Mouse (Mus musculus) neural tube, embryonic 12.5 days (tissue): ENCODE measurements around the gene Pou2f2. TPM values are rescaled to one million over a fixed set of nuclear protein-coding genes. Genes with fewer than 3 reads are reported as not detected.

Experiments
- ATAC-seq: fragments of 200-750 bp; cut with Nextera tagmentation; 2 replicates; pipeline ENCODE4 v1.8.0; 2017; ENCODE audit warnings: low read depth, mild to moderate bottlenecking, moderate TSS enrichment, moderate library complexity; ENCODE audit not compliant: low FRiP score
- H3K27ac ChIP-seq: fragments of 300-500 bp; sonication (generic); 2 replicates; pipeline ENCODE4 v1.5.1; 2016
- H3K27me3 ChIP-seq: fragments of 300-500 bp; sonication (generic); replicated peaks from 2 replicates; pipeline ENCODE4 v1.6.1; 2016; ENCODE audit warnings: mild to moderate bottlenecking
- H3K36me3 ChIP-seq: fragments of 300-500 bp; sonication (generic); 2 replicates; pipeline ENCODE4 v1.6.1; 2016; ENCODE audit warnings: mild to moderate bottlenecking
- H3K4me1 ChIP-seq: fragments of 300-500 bp; sonication (generic); 2 replicates; pipeline ENCODE4 v1.6.1; 2016
- H3K4me2 ChIP-seq: fragments of 300-500 bp; sonication (generic); replicated peaks from 2 replicates; pipeline ENCODE4 v1.6.1; 2016; ENCODE audit warnings: mild to moderate bottlenecking
- H3K4me3 ChIP-seq: fragments of 300-500 bp; sonication (generic); 2 replicates; pipeline ENCODE4 v1.5.1; 2016
- H3K9ac ChIP-seq: fragments of 300-500 bp; sonication (generic); 2 replicates; pipeline ENCODE4 v1.6.1; 2016; ENCODE audit warnings: mild to moderate bottlenecking
- H3K9me3 ChIP-seq: fragments of 300-500 bp; sonication (generic); 2 replicates; pipeline ENCODE4 v1.6.1; 2016; ENCODE audit warnings: mild to moderate bottlenecking
- WGBS: fragments of 180-500 bp; shearing (Covaris S2); methylation state at CpG from one replicate; pipeline ENCODE4 v1.1.7; 2016; 5-methylcytosine and 5-hydroxymethylcytosine counted together
- polyA plus RNA-seq: library from polyadenylated mRNA; unstranded; fragments of >200 nt; fragmentation: Nextera tagmentation; extraction: Ambion mirVana; gene quantifications from 2 replicates; pipeline ENCODE4 v1.2.1, GENCODE M21; 2016

The Pou2f2 gene
- polyA plus RNA-seq: 28.1 and 32.6 TPM in 2 replicates

- peak within 1 kb of the TSS; percentile 62 for H3K4me3 ChIP-seq
- peak within 1 kb of the TSS; percentile 72 for H3K4me2 ChIP-seq
- H3K27ac ChIP-seq: peak within 1 kb of the TSS; percentile 93
- peak within 1 kb of the TSS; percentile 90 for H3K9ac ChIP-seq
- peak; percentile 88 for ATAC-seq
- no peaks in the 10 kb centered on the region for H3K9me3 ChIP-seq
- H3K4me1 ChIP-seq: peaks cover 47% of the 10 kb centered on the region
- H3K27me3 ChIP-seq: peaks cover 52% of the 10 kb centered on the region
- 1% methylated on average over 33 of the region's 56 CpGs for WGBS
- no peaks in the 10 kb centered on the region for H3K36me3 ChIP-seq
Observed at GRCm38 (mm10) chr7:25179606-25180161, at the start of gene Pou2f2. Gene Pou2f2, minus strand, starts transcription at chr7:25179726.

- 88% methylated on average over 1 of the region's 1 CpGs for WGBS
- Histone ChIP-seq H3K4me3 (no peak overlapping the region), H3K9me3 (no peaks in the 10 kb centered on the region), H3K27ac (no peak overlapping the region), H3K9ac (no peak overlapping the region), H3K4me2 (no peak overlapping the region), H3K27me3 (no peaks in the 10 kb centered on the region), H3K36me3 (peaks cover 93% of the 10 kb centered on the region), H3K4me1 (0 out of 2 replicates have a peak, but pooled peaks cover 3% of the 10 kb centered on the region)
- no peak for ATAC-seq
Observed at GRCm38 (mm10) chr7:25227523-25228300, 48.2 kb upstream of the Pou2f2 start.

GRCm38 (mm10) chr7:25222275-25222967, 42.9 kb upstream of the Pou2f2 start:
- H3K9me3 ChIP-seq: no peaks in the 10 kb centered on the region
- H3K4me3 ChIP-seq: peak overlapping the region; percentile 49; the same call in 1 of the 2 replicates
- ATAC-seq: no peak
- 92% methylated on average over 10 of the region's 10 CpGs for WGBS
- H3K36me3 ChIP-seq: peaks cover 40% of the 10 kb centered on the region
- H3K9ac ChIP-seq: 0 out of 2 replicates have a peak overlapping the region, but pooled peaks have one; percentile 54
- no peaks in the 10 kb centered on the region for H3K27me3 ChIP-seq
- H3K4me1 ChIP-seq: peaks cover 35% of the 10 kb centered on the region
- peak overlapping the region; percentile 98 for H3K4me2 ChIP-seq
- no peak overlapping the region for H3K27ac ChIP-seq

DNA sequence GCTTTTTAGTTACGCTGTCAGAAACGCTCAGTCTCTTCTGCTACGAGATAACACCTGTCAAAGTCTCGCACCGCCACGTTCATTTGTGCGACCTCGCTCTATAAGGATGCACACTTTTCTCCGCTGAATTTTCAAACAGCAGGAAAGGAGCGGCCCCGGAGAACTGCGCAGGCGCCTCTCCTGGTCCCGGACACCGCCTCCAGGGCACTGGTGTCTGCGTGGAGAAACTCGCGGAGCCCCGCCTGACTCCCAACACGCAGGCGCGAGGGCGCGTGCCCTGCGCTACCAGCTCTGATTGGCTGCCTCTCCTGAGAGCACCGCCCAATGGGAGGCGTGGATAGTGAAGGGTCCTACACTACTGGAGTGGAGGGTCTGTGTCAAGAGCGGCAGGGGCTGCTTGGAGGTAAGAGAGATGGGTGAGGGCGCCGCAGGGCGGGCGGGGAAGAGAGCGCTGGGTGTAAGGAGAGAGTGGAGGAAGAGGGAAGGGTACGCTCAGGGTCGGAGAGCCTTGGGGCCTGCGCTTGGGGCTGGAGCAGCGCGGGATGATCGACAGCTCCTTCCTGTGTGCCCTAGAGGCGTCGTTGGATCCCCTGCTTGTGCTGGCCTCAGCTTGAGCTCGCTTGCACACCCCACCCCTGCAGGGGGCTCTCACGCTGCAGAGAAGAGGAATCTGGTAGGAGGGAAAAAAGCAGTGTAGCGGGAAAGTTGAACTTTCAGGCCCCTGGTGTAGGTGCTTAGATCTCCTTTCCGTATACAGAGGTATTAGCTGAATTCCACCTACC, 41.8 kb upstream of the Pou2f2 start, which contains the start of gene Zfp526:
Gene Zfp526 (plus strand): TSS at position 324 of the 782 bp plus-strand sequence.
- WGBS: under 1% methylated on average over 45 of the region's 45 CpGs
- Histone ChIP-seq H3K9ac (peak within 1 kb of the TSS; percentile 54), H3K4me3 (peak within 1 kb of the TSS; percentile 49), H3K4me2 (peak within 1 kb of the TSS; percentile 98), H3K9me3 (no peaks in the 10 kb centered on the region), H3K27me3 (no peaks in the 10 kb centered on the region), H3K36me3 (peaks cover 29% of the 10 kb centered on the region), H3K4me1 (peaks cover 35% of the 10 kb centered on the region), H3K27ac (peak within 1 kb of the TSS; percentile 4; the same call in 1 of the 2 replicates)
- ATAC-seq: peak; percentile 93

GRCm38 (mm10) chr7:25220457-25221101, 41.1 kb upstream of the Pou2f2 start, which contains the start of gene Dedd2:
Gene Dedd2, minus strand, starts transcription at chr7:25220615.
- no peak for ATAC-seq
- WGBS: 10% methylated on average over 20 of the region's 20 CpGs

GRCm38 (mm10) chr7:25219756-25220456, 40.4 kb upstream of the Pou2f2 start:
- Histone ChIP-seq H3K27ac (no peak overlapping the region; the same call in 1 of the 2 replicates), H3K9ac (peak overlapping the region; percentile 64), H3K36me3 (peaks cover 15% of the 10 kb centered on the region), H3K27me3 (no peaks in the 10 kb centered on the region), H3K4me2 (peak overlapping the region; percentile 98), H3K4me3 (peak overlapping the region; percentile 49), H3K9me3 (no peaks in the 10 kb centered on the region), H3K4me1 (peaks cover 35% of the 10 kb centered on the region)
- ATAC-seq: peak; percentile 73
- 3% methylated on average over 31 of the region's 31 CpGs for WGBS

More at GRCm38 (mm10) chr7:25220457-25221101, 41.1 kb upstream of the Pou2f2 start, which contains the start of gene Dedd2:
- peaks cover 21% of the 10 kb centered on the region for H3K36me3 ChIP-seq
- peak within 1 kb of the TSS; percentile 49 for H3K4me3 ChIP-seq
- no peaks in the 10 kb centered on the region for H3K9me3 ChIP-seq
- peak within 1 kb of the TSS; percentile 4; the same call in 1 of the 2 replicates for H3K27ac ChIP-seq
- peak within 1 kb of the TSS; percentile 64 for H3K9ac ChIP-seq
- H3K4me1 ChIP-seq: peaks cover 35% of the 10 kb centered on the region
- H3K27me3 ChIP-seq: no peaks in the 10 kb centered on the region
- H3K4me2 ChIP-seq: peak within 1 kb of the TSS; percentile 98

DNA sequence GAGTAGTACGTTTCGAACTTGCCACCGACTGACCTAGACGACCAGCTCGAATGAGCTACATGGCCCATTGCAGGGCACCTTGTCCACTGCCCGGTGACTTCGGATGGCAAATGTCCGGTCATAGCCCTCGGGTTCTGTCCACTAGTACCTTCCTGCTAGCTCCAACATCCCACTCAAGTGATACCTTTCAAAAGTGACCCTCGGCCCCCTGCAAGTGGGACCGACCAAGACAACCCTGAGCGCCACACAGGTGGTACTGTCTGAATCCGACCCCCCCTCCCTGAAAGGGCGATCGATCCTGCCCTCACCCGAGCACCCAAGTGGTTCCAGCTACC, 39.9 kb upstream of the Pou2f2 start:
- H3K27ac ChIP-seq: no peak overlapping the region
- H3K9ac ChIP-seq: peak overlapping the region; percentile 64
- under 1% methylated on average over 16 of the region's 16 CpGs for WGBS
- no peaks in the 10 kb centered on the region for H3K9me3 ChIP-seq
- H3K27me3 ChIP-seq: no peaks in the 10 kb centered on the region
- H3K4me1 ChIP-seq: peaks cover 35% of the 10 kb centered on the region
- peak overlapping the region; percentile 49 for H3K4me3 ChIP-seq
- peak; percentile 28 for ATAC-seq
- peaks cover 10% of the 10 kb centered on the region for H3K36me3 ChIP-seq
- H3K4me2 ChIP-seq: peak overlapping the region; percentile 98

GRCm38 (mm10) chr7:25218705-25219415, 39.3 kb upstream of the Pou2f2 start:
- Histone ChIP-seq H3K4me2 (peak overlapping the region; percentile 98), H3K27ac (no peak overlapping the region), H3K27me3 (no peaks in the 10 kb centered on the region), H3K36me3 (peaks cover 4% of the 10 kb centered on the region), H3K9me3 (no peaks in the 10 kb centered on the region), H3K9ac (peak overlapping the region; percentile 64), H3K4me1 (peaks cover 35% of the 10 kb centered on the region), H3K4me3 (peak overlapping the region; percentile 49)
- peak; percentile 25 for ATAC-seq
- WGBS: under 1% methylated on average over 53 of the region's 53 CpGs

DNA sequence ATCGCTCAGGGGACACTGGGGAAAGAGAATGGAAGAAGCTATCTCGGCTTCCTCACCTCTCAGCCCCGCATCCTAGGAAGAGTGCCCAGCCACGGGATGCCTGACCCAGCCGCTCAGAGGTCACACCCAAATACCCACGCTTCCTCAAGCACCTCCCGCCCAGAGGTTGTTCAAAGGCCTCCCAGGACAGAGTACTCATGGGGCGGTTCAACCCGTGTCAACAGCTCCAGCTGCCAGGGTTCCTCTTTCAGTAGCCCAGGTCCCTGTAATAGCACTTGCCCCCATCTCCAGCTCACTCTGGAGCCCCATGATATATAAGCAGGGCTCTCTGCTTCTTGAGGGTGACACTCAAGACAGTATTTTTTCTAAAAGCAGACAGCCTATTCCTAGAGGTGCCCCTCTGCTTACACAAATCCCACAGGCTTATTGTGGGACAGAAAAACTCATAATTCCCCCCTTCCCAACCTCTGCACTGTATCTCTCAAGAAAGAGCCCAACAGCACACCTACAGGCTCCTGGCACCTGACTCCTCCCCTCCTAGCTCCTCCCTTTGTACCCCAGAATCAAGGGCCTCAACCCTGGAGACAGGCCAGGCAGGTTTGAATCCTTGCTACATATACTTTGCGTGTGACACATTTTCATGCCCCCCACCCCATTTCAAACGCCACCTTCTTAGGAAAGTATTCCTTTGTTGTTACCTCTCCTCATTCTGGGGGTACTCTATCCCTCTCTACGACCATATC, 38.3 kb upstream of the Pou2f2 start:
- 63% methylated on average over 12 of the region's 12 CpGs for WGBS
- Histone ChIP-seq H3K9ac (no peak overlapping the region), H3K4me3 (no peak overlapping the region), H3K4me1 (peaks cover 33% of the 10 kb centered on the region), H3K36me3 (no peaks in the 10 kb centered on the region; the same call in 1 of the 2 replicates), H3K9me3 (no peaks in the 10 kb centered on the region), H3K27me3 (no peaks in the 10 kb centered on the region), H3K27ac (no peak overlapping the region), H3K4me2 (peak overlapping the region; percentile 98)
- no peak for ATAC-seq

- WGBS: 98% methylated on average over 2 of the region's 2 CpGs
- peaks cover 22% of the 10 kb centered on the region for H3K36me3 ChIP-seq
Observed at GRCm38 (mm10) chr7:25214172-25214571, 34.6 kb upstream of the Pou2f2 start.

More at GRCm38 (mm10) chr7:25214172-25214571, 34.6 kb upstream of the Pou2f2 start:
- Histone ChIP-seq H3K4me3 (no peak overlapping the region), H3K9ac (no peak overlapping the region), H3K27me3 (no peaks in the 10 kb centered on the region), H3K4me2 (no peak overlapping the region), H3K27ac (no peak overlapping the region), H3K4me1 (peaks cover 10% of the 10 kb centered on the region), H3K9me3 (no peaks in the 10 kb centered on the region)
- no peak for ATAC-seq
